Mouse (Mus musculus) urinary bladder, postnatal 4 days (tissue): ENCODE data around the gene Chtop.
A peak's percentile ranks its signal among the peaks of the same experiment; 100 is the strongest.

Experiments used
- DNase-seq, 2 experiments: peaks; one replicate each; pipeline ENCODE4 v3.0.0; 2021 to 2022; ENCODE audit warnings: low spot score in 2 of 2

Gene Chtop

GRCm38 (mm10) chr3:90508950-90509746, at the start of gene Chtop:
Gene Chtop, minus strand, starts transcription at chr3:90509498.
- DNase-seq = peak; percentile 99 to 100

GRCm38 (mm10) chr3:90555954-90556353, 46.7 kb upstream of the Chtop start:
- DNase-seq = no peak

DNA sequence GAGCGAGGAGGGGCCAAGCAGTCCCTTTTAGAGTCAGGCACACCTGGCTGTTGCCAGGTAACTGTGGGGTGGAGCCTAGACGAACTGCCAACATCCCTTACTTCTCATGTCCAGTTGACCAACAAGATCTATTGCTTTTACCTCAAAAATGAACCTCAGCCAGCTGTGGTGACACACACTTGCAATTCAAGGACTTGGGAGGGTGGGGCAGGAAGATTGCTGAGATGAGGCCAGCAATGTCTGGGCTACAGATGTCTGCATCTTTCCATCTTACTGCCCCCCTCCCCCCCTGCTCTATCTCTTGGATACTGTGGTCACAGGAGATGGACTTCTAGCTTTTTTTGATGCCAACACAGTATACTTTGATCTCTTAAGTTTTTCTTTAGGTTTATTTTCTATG, 42.9 kb upstream of the Chtop start:
- no peak for DNase-seq

DNA sequence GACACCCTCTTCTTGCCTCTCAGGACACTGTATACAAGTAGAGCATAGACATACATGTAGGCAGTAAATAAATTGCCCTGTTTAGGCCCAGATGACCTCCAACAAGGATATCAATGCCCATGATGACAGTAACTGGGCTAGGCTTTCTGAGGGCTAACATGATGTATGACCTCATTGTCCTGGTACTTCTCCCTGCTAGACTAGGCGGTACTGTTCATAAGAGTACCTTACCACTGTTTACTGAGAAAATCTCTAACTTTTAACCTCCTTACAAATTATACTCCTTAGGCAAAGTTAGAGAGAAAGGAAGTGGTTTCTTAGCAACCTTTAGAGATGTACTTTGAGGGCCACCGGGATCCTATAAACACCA, 41.1 kb upstream of the Chtop start:
- no peak for DNase-seq

- no peak for DNase-seq
Observed at GRCm38 (mm10) chr3:90549676-90550420, 40.5 kb upstream of the Chtop start.

- no peak for DNase-seq
Observed at GRCm38 (mm10) chr3:90540904-90541303, 31.6 kb upstream of the Chtop start.

DNA sequence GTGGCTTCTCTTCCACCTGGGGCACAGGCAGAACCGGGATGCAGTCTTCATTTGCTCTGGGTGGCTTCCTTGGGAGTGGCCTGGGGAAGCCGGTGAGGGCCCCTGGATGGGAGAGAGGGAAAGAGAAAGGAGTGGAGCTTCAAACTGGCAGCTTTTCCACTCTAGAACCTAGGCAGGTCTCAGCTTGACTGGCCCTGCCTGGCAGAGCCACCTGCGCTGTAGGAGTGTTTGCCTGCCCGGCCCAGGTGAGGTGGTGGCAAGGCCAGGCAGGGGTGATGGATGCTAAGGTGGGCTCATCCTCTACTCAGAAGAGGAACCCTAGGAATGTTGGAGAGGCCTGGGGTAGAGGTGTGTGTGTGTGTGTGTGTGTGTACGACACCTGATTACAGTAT, 28.6 kb upstream of the Chtop start:
- no peak for DNase-seq

- peak; percentile 71 to 80 for DNase-seq
Observed at GRCm38 (mm10) chr3:90537141-90537904, 28.0 kb upstream of the Chtop start, which contains the start of gene S100a16. Gene S100a16, plus strand, starts transcription at chr3:90537254.

DNA sequence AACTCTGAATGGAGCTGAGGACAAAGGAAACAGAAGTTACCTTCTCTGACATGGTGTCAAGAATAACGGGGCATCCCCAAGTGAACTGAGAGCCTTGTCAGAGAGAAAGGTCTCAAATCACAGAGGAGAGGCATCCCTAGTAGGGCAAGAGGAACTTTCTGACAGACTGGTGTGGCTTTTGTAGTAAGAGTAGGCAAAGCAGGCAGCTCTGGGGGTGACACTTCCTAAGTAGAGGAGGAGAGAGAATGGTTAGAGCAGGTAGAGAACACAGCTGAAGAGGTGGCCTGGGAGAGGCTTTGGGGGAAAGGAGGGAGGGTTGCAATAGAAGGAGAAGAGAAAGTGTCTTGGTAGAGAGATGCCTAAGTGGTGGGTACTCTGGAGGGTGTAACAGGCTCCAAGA, 26.1 kb upstream of the Chtop start:
- DNase-seq = no peak

- no peak for DNase-seq
Observed at GRCm38 (mm10) chr3:90531713-90532112, 22.4 kb upstream of the Chtop start.

GRCm38 (mm10) chr3:90527291-90527873, 18.1 kb upstream of the Chtop start:
- no peak for DNase-seq

DNA sequence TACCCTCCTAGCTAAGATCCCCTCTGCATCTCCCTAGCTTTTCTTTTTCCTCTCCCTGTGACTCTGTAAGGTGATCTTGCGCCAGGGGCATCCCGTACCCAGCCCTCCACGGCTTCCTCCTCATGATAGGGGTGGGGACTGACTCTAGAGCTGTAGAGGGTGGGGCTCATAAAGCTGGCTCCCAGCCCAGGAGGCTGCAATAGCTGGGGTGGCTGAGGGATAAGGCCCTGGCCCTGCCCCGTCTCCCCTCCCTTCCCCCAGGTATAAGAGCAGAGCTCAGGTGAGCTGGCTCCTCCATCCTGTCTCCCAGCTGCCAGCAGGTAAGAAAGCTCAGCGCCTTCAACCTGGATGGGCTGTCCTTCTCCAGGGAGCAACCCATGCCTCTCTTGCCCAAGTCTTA, 17.3 kb upstream of the Chtop start, which contains the start of gene S100a14:
Gene S100a14, plus strand, starts transcription at position 277 of the 400 bp plus-strand sequence.
- DNase-seq = peak in 1 of 2 experiments; percentile 67

- DNase-seq = no peak
Observed at GRCm38 (mm10) chr3:90526076-90526475, 16.8 kb upstream of the Chtop start.

GRCm38 (mm10) chr3:90525421-90525820, 16.1 kb upstream of the Chtop start:
- DNase-seq = peak in 1 of 2 experiments; percentile 40

GRCm38 (mm10) chr3:90517711-90518110, 8.4 kb upstream of the Chtop start:
- DNase-seq = no peak

DNA sequence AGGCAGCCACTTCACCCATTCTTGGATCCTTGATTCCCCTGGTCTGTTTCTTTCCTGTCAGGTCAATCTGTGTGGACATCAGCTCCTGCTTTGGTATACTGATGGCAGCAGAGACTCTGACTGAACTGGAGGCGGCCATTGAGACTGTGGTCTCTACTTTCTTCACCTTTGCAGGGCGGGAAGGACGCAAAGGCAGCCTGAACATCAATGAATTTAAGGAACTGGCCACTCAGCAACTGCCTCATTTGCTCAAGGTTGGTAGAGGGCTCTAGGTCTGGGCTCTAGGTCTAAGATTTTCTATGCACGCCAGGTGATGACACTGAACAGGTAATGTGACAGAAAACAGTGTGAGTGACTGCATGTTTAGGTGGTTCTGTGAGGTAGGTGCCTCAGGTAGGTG, 6.5 kb upstream of the Chtop start:
- no peak for DNase-seq

GRCm38 (mm10) chr3:90515242-90515641, 5.9 kb upstream of the Chtop start:
- no peak for DNase-seq

- DNase-seq = peak; percentile 54 to 74
Observed at GRCm38 (mm10) chr3:90514691-90515090, 5.4 kb upstream of the Chtop start.

GRCm38 (mm10) chr3:90513796-90514590, 4.7 kb upstream of the Chtop start, which contains the start of the genes S100a1 and S100a13:
Gene S100a1, minus strand, starts transcription at chr3:90514392.
Gene S100a13, plus strand, starts transcription at chr3:90514435.
- peak; percentile 72 to 79 for DNase-seq

GRCm38 (mm10) chr3:90512948-90513642, 3.8 kb upstream of the Chtop start:
- no peak for DNase-seq
